Mouse (Mus musculus): ENCODE results near the gene Vav2. TPM values are rescaled to one million over a fixed set of nuclear protein-coding genes. Genes with fewer than 3 reads are reported as not detected.

Vav2 gene
- total and polyA plus RNA-seq, 2 experiments from 2014 or later = 6.4 to 33.6 TPM

DNA sequence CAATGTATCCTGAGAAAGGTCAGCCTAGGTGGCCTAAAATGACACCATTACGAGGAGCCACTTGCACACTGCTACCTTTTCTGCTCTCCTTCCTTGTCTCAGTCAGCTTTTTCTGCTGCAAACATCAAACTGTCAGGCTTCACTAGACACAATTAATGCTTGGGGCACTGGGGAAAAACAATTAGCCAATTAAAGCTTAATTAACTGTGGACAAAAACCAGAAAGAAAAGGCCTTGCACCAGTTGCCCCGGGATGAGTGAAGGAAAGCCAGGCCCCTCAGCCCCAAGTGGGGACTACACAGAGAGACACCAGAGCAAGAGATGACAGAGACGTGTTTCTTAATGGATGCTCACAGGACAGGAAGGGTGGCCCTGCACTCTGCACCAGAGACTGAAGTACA is 51.7 kb downstream of the Vav2 start:
- no peak for TF ChIP-seq CTCF (IDR thresholded peaks at IDR 0.05)
- Histone ChIP-seq H3K9me3 (ENCODE audit: low read length) (no peaks in the 10 kb centered on the region), H3K4me2 (ENCODE audit: low read depth, low read length, poor library complexity, severe bottlenecking) (no peak overlapping the region), H3K9ac (replicated peaks; ENCODE audit: low read length, poor library complexity, severe bottlenecking) (no peak overlapping the region), H3K27ac (ENCODE audit: low read depth, low read length) (no peak overlapping the region), H3K4me1 (ENCODE audit: insufficient read depth, low read length) (no peaks in the 10 kb centered on the region), H3K27me3 (ENCODE audit: insufficient read depth, low read length) (no peaks in the 10 kb centered on the region), H3K4me3 (ENCODE audit: low read depth, low read length) (no peak overlapping the region), H3K36me3 (ENCODE audit: insufficient read depth, low read length) (no peaks in the 10 kb centered on the region)
- 23% methylated on average over 3 of the region's 3 CpGs for WGBS
- DNase-seq (ENCODE audit: low spot score) (peak; percentile 36), ATAC-seq (ENCODE audit: low FRiP score) (no peak)

- Histone ChIP-seq H3K27me3 (ENCODE audit: insufficient read depth, low read length) (no peaks in the 10 kb centered on the region), H3K4me3 (ENCODE audit: low read depth, low read length) (no peak overlapping the region), H3K36me3 (ENCODE audit: insufficient read depth, low read length) (no peaks in the 10 kb centered on the region), H3K4me2 (ENCODE audit: low read depth, low read length, poor library complexity, severe bottlenecking) (no peak overlapping the region), H3K9me3 (ENCODE audit: low read length) (no peaks in the 10 kb centered on the region), H3K9ac (replicated peaks; ENCODE audit: low read length, poor library complexity, severe bottlenecking) (no peak overlapping the region), H3K27ac (ENCODE audit: low read depth, low read length) (no peak overlapping the region), H3K4me1 (ENCODE audit: insufficient read depth, low read length) (no peaks in the 10 kb centered on the region)
- DNase-seq (ENCODE audit: low spot score) (no peak), ATAC-seq (ENCODE audit: low FRiP score) (no peak)
- WGBS = 40% methylated on average over 12 of the region's 12 CpGs
- no peak for TF ChIP-seq CTCF (IDR thresholded peaks at IDR 0.05)
Measured at GRCm38 (mm10) chr2:27373349-27373748, 53.5 kb downstream of the Vav2 start.

- Histone ChIP-seq H3K4me1 (ENCODE audit: insufficient read depth, low read length) (no peaks in the 10 kb centered on the region), H3K4me3 (ENCODE audit: low read depth, low read length) (no peak overlapping the region), H3K9ac (replicated peaks; ENCODE audit: low read length, poor library complexity, severe bottlenecking) (no peak overlapping the region), H3K36me3 (ENCODE audit: insufficient read depth, low read length) (no peaks in the 10 kb centered on the region), H3K27ac (ENCODE audit: low read depth, low read length) (no peak overlapping the region), H3K27me3 (ENCODE audit: insufficient read depth, low read length) (no peaks in the 10 kb centered on the region), H3K4me2 (ENCODE audit: low read depth, low read length, poor library complexity, severe bottlenecking) (no peak overlapping the region), H3K9me3 (ENCODE audit: low read length) (no peaks in the 10 kb centered on the region)
- no peak for TF ChIP-seq CTCF (IDR thresholded peaks at IDR 0.05)
- DNase-seq (ENCODE audit: low spot score) = no peak
- no peak for ATAC-seq (ENCODE audit: low FRiP score)
- WGBS = 85% methylated on average over 2 of the region's 2 CpGs
Measured at GRCm38 (mm10) chr2:27371450-27371849, 55.4 kb downstream of the Vav2 start.

- no peaks in the 10 kb centered on the region for H3K4me1 ChIP-seq (ENCODE audit: insufficient read depth, low read length)
- no peaks in the 10 kb centered on the region for H3K9me3 ChIP-seq (ENCODE audit: low read length)
- no peak overlapping the region for H3K4me3 ChIP-seq (ENCODE audit: low read depth, low read length)
- TF ChIP-seq CTCF (IDR thresholded peaks at IDR 0.05) = no peak
- no peak for DNase-seq (ENCODE audit: low spot score)
- no peaks in the 10 kb centered on the region for H3K27me3 ChIP-seq (ENCODE audit: insufficient read depth, low read length)
- H3K9ac ChIP-seq (replicated peaks; ENCODE audit: low read length, poor library complexity, severe bottlenecking) = no peak overlapping the region
- 71% methylated on average over 8 of the region's 8 CpGs for WGBS
- no peaks in the 10 kb centered on the region for H3K36me3 ChIP-seq (ENCODE audit: insufficient read depth, low read length)
- ATAC-seq (ENCODE audit: low FRiP score) = no peak
- H3K27ac ChIP-seq (ENCODE audit: low read depth, low read length) = no peak overlapping the region
- no peak overlapping the region for H3K4me2 ChIP-seq (ENCODE audit: low read depth, low read length, poor library complexity, severe bottlenecking)
Measured at GRCm38 (mm10) chr2:27368980-27369379, 57.9 kb downstream of the Vav2 start.

DNA sequence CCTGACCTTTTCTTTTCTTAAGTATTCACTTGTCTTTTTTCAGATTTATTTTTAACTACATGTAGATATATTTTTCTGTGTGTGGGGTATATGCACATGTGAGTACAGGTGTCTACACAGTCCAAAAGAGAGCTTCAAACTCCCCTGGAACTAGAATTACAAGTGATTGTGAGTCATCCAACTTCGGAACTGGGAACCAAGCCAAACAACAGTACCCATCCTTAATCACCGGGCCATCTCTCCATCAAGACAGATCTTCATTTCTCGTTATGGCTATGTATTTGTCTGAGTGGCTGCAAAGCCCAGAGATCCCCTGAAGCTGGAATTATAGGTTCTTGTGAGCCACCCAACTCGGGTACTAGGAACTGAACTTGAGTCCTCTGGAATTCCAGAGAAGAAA is 61.5 kb downstream of the Vav2 start:
- Histone ChIP-seq H3K4me2 (ENCODE audit: low read depth, low read length, poor library complexity, severe bottlenecking) (no peak overlapping the region), H3K9me3 (ENCODE audit: low read length) (no peaks in the 10 kb centered on the region), H3K36me3 (ENCODE audit: insufficient read depth, low read length) (no peaks in the 10 kb centered on the region), H3K4me3 (ENCODE audit: low read depth, low read length) (no peak overlapping the region), H3K9ac (replicated peaks; ENCODE audit: low read length, poor library complexity, severe bottlenecking) (no peak overlapping the region), H3K27me3 (ENCODE audit: insufficient read depth, low read length) (no peaks in the 10 kb centered on the region), H3K4me1 (ENCODE audit: insufficient read depth, low read length) (peaks cover 3% of the 10 kb centered on the region), H3K27ac (ENCODE audit: low read depth, low read length) (no peak overlapping the region)
- no peak for TF ChIP-seq CTCF (IDR thresholded peaks at IDR 0.05)
- ATAC-seq (ENCODE audit: low FRiP score) = no peak
- WGBS = 86% methylated on average over 4 of the region's 4 CpGs
- DNase-seq (ENCODE audit: low spot score) = no peak

GRCm38 (mm10) chr2:27361786-27362185 is 65.0 kb downstream of the Vav2 start:
- no peaks in the 10 kb centered on the region for H3K27me3 ChIP-seq (ENCODE audit: insufficient read depth, low read length)
- no peak overlapping the region for H3K4me3 ChIP-seq (ENCODE audit: low read depth, low read length)
- H3K4me2 ChIP-seq (ENCODE audit: low read depth, low read length, poor library complexity, severe bottlenecking) = no peak overlapping the region
- ATAC-seq (ENCODE audit: low FRiP score) (no peak), DNase-seq (ENCODE audit: low spot score) (no peak)
- no peak overlapping the region for H3K27ac ChIP-seq (ENCODE audit: low read depth, low read length)
- H3K36me3 ChIP-seq (ENCODE audit: insufficient read depth, low read length) = no peaks in the 10 kb centered on the region
- 35% methylated on average over 5 of the region's 5 CpGs for WGBS
- no peaks in the 10 kb centered on the region for H3K9me3 ChIP-seq (ENCODE audit: low read length)
- peaks cover 3% of the 10 kb centered on the region for H3K4me1 ChIP-seq (ENCODE audit: insufficient read depth, low read length)
- TF ChIP-seq CTCF (IDR thresholded peaks at IDR 0.05) = no peak
- H3K9ac ChIP-seq (replicated peaks; ENCODE audit: low read length, poor library complexity, severe bottlenecking) = no peak overlapping the region

Data from midbrain, postnatal 0 days (tissue).